Mouse (Mus musculus) embryonic facial prominence, embryonic 15.5 days (tissue): ENCODE results near the gene Prmt9. TPM values are rescaled to one million over a fixed set of nuclear protein-coding genes. Genes with fewer than 3 reads are reported as not detected.

ENCODE experiments used
- ATAC-seq: fragments of 200-750 bp; cut with Nextera tagmentation; 2 replicates; pipeline ENCODE4 v1.8.0; 2017; ENCODE audit warnings: low read depth, moderate TSS enrichment; ENCODE audit not compliant: insufficient number of reproducible peaks, low FRiP score, low TSS enrichment
- H3K27ac ChIP-seq: fragments of 300-500 bp; sonication (generic); replicated peaks from 2 replicates; pipeline ENCODE4 v1.5.1; 2015; ENCODE audit warnings: mild to moderate bottlenecking, inconsistent platforms
- H3K27me3 ChIP-seq: fragments of 300-500 bp; sonication (generic); 2 replicates; pipeline ENCODE4 v1.6.1; 2015; ENCODE audit warnings: inconsistent platforms
- H3K36me3 ChIP-seq: fragments of 300-500 bp; sonication (generic); 2 replicates; pipeline ENCODE4 v1.6.1; 2015; ENCODE audit warnings: mild to moderate bottlenecking, inconsistent platforms
- H3K4me1 ChIP-seq: fragments of 300-500 bp; sonication (generic); 2 replicates; pipeline ENCODE4 v1.6.1; 2015; ENCODE audit warnings: inconsistent platforms
- H3K4me2 ChIP-seq: fragments of 300-500 bp; sonication (generic); replicated peaks from 2 replicates; pipeline ENCODE4 v1.6.1; 2015; ENCODE audit warnings: mild to moderate bottlenecking, inconsistent platforms
- H3K4me3 ChIP-seq: fragments of 300-500 bp; sonication (generic); replicated peaks from 2 replicates; pipeline ENCODE4 v1.5.1; 2015; ENCODE audit warnings: mild to moderate bottlenecking, inconsistent platforms
- H3K9ac ChIP-seq: fragments of 300-500 bp; sonication (generic); 2 replicates; pipeline ENCODE4 v1.6.1; 2015; ENCODE audit warnings: inconsistent platforms
- H3K9me3 ChIP-seq: fragments of 300-500 bp; sonication (generic); replicated peaks from 2 replicates; pipeline ENCODE4 v1.6.1; 2016; ENCODE audit warnings: inconsistent platforms
- WGBS: fragments of 180-500 bp; shearing (Covaris S2); methylation state at CpG from one replicate; pipeline ENCODE4 v1.1.7; 2015; 5-methylcytosine and 5-hydroxymethylcytosine counted together
- polyA plus RNA-seq: library from polyadenylated mRNA; unstranded; fragments of >200 nt; fragmentation: Nextera tagmentation; extraction: Ambion mirVana; gene quantifications from 2 replicates; pipeline ENCODE4 v1.2.1, GENCODE M21; 2015

The Prmt9 gene
- polyA plus RNA-seq, 1 experiment from 2014 or later = 20.3 TPM

GRCm38 (mm10) chr8:77535026-77535595 is 14.1 kb upstream of the Prmt9 start:
- no peaks in the 10 kb centered on the region for H3K4me1 ChIP-seq
- no peaks in the 10 kb centered on the region for H3K36me3 ChIP-seq
- H3K27me3 ChIP-seq = no peaks in the 10 kb centered on the region
- no peak overlapping the region for H3K4me3 ChIP-seq
- no peak overlapping the region for H3K27ac ChIP-seq
- no peak overlapping the region for H3K4me2 ChIP-seq
- H3K9me3 ChIP-seq = no peaks in the 10 kb centered on the region
- 76% methylated on average over 5 of the region's 5 CpGs for WGBS
- H3K9ac ChIP-seq = no peak overlapping the region
- 0 out of 2 replicates have a peak, but pooled peaks have one; percentile 34 for ATAC-seq

GRCm38 (mm10) chr8:77536821-77537220 is 12.4 kb upstream of the Prmt9 start:
- no peaks in the 10 kb centered on the region for H3K27me3 ChIP-seq
- no peak overlapping the region for H3K4me3 ChIP-seq
- no peak for ATAC-seq
- WGBS = 70% methylated on average over 12 of the region's 12 CpGs
- no peak overlapping the region for H3K9ac ChIP-seq
- no peaks in the 10 kb centered on the region for H3K4me1 ChIP-seq
- H3K4me2 ChIP-seq = no peak overlapping the region
- H3K9me3 ChIP-seq = no peaks in the 10 kb centered on the region
- no peak overlapping the region for H3K27ac ChIP-seq
- no peaks in the 10 kb centered on the region for H3K36me3 ChIP-seq

- Histone ChIP-seq H3K4me3 (no peak overlapping the region), H3K4me2 (no peak overlapping the region), H3K9ac (no peak overlapping the region), H3K27me3 (no peaks in the 10 kb centered on the region), H3K4me1 (no peaks in the 10 kb centered on the region), H3K27ac (no peak overlapping the region), H3K36me3 (no peaks in the 10 kb centered on the region), H3K9me3 (no peaks in the 10 kb centered on the region)
- WGBS = 100% methylated on average over 1 of the region's 1 CpGs
- ATAC-seq = no peak
Measured at GRCm38 (mm10) chr8:77538256-77538655, 10.9 kb upstream of the Prmt9 start.

- Histone ChIP-seq H3K27ac (no peak overlapping the region), H3K9ac (no peak overlapping the region), H3K27me3 (no peaks in the 10 kb centered on the region), H3K4me3 (no peak overlapping the region), H3K9me3 (no peaks in the 10 kb centered on the region), H3K4me2 (no peak overlapping the region), H3K36me3 (no peaks in the 10 kb centered on the region), H3K4me1 (no peaks in the 10 kb centered on the region)
- WGBS = 85% methylated on average over 6 of the region's 6 CpGs
- no peak for ATAC-seq
Measured at GRCm38 (mm10) chr8:77543152-77543777, 5.9 kb upstream of the Prmt9 start.

- 58% methylated on average over 3 of the region's 3 CpGs for WGBS
- Histone ChIP-seq H3K27me3 (no peaks in the 10 kb centered on the region), H3K36me3 (no peaks in the 10 kb centered on the region), H3K4me1 (no peaks in the 10 kb centered on the region), H3K9me3 (no peaks in the 10 kb centered on the region), H3K27ac (no peak overlapping the region), H3K9ac (no peak overlapping the region), H3K4me3 (no peak overlapping the region), H3K4me2 (no peak overlapping the region)
- no peak for ATAC-seq
Measured at GRCm38 (mm10) chr8:77544428-77544827, 4.8 kb upstream of the Prmt9 start.

GRCm38 (mm10) chr8:77545616-77546015 is 3.6 kb upstream of the Prmt9 start:
- ATAC-seq = no peak
- Histone ChIP-seq H3K4me3 (no peak overlapping the region), H3K4me2 (no peak overlapping the region), H3K27me3 (no peaks in the 10 kb centered on the region), H3K27ac (no peak overlapping the region), H3K9me3 (no peaks in the 10 kb centered on the region), H3K9ac (no peak overlapping the region), H3K36me3 (no peaks in the 10 kb centered on the region), H3K4me1 (0 out of 2 replicates have a peak, but pooled peaks cover under 1% of the 10 kb centered on the region)
- 87% methylated on average over 4 of the region's 4 CpGs for WGBS

- WGBS = 9% methylated on average over 7 of the region's 7 CpGs
- H3K27ac ChIP-seq = peak overlapping the region; percentile 84; the same call in 1 of the 2 replicates
Measured at GRCm38 (mm10) chr8:77549881-77550580, 834 bp downstream of the Prmt9 start.

GRCm38 (mm10) chr8:77552491-77552890 is 3.3 kb downstream of the Prmt9 start:
- no peak for ATAC-seq
- peaks cover 47% of the 10 kb centered on the region for H3K36me3 ChIP-seq
- H3K4me3 ChIP-seq = no peak overlapping the region
- no peaks in the 10 kb centered on the region for H3K27me3 ChIP-seq
- H3K9me3 ChIP-seq = no peaks in the 10 kb centered on the region
- H3K9ac ChIP-seq = no peak overlapping the region
- WGBS = 95% methylated on average over 3 of the region's 3 CpGs
- 0 out of 2 replicates have a peak, but pooled peaks cover 6% of the 10 kb centered on the region for H3K4me1 ChIP-seq
- no peak overlapping the region for H3K4me2 ChIP-seq
- H3K27ac ChIP-seq = no peak overlapping the region

More at GRCm38 (mm10) chr8:77549881-77550580, 834 bp downstream of the Prmt9 start:
- H3K27me3 ChIP-seq = no peaks in the 10 kb centered on the region
- 0 out of 2 replicates have a peak, but pooled peaks cover 6% of the 10 kb centered on the region for H3K4me1 ChIP-seq
- peak overlapping the region; percentile 84 for H3K9ac ChIP-seq
- H3K36me3 ChIP-seq = peaks cover 26% of the 10 kb centered on the region
- peak overlapping the region; percentile 65 for H3K4me3 ChIP-seq
- no peak for ATAC-seq
- H3K4me2 ChIP-seq = peak overlapping the region; percentile 63
- no peaks in the 10 kb centered on the region for H3K9me3 ChIP-seq

- WGBS = 93% methylated on average over 3 of the region's 3 CpGs
Measured at GRCm38 (mm10) chr8:77561441-77561840, 12.2 kb downstream of the Prmt9 start.

GRCm38 (mm10) chr8:77574229-77574628 is 25.0 kb downstream of the Prmt9 start:
- no peak overlapping the region for H3K4me3 ChIP-seq
- H3K27ac ChIP-seq = no peak overlapping the region
- H3K27me3 ChIP-seq = no peaks in the 10 kb centered on the region
- ATAC-seq = no peak
- no peaks in the 10 kb centered on the region for H3K4me1 ChIP-seq
- H3K4me2 ChIP-seq = no peak overlapping the region
- H3K9me3 ChIP-seq = no peaks in the 10 kb centered on the region
- WGBS = 86% methylated on average over 5 of the region's 5 CpGs
- peaks cover 41% of the 10 kb centered on the region for H3K36me3 ChIP-seq
- no peak overlapping the region for H3K9ac ChIP-seq

More at GRCm38 (mm10) chr8:77561441-77561840, 12.2 kb downstream of the Prmt9 start:
- ATAC-seq = no peak
- Histone ChIP-seq H3K27ac (no peak overlapping the region), H3K36me3 (peaks cover 73% of the 10 kb centered on the region), H3K9ac (no peak overlapping the region), H3K4me3 (no peak overlapping the region), H3K9me3 (no peaks in the 10 kb centered on the region), H3K4me1 (no peaks in the 10 kb centered on the region), H3K27me3 (no peaks in the 10 kb centered on the region), H3K4me2 (no peak overlapping the region)

GRCm38 (mm10) chr8:77577674-77578073 is 28.5 kb downstream of the Prmt9 start:
- Histone ChIP-seq H3K36me3 (peaks cover 59% of the 10 kb centered on the region), H3K27me3 (no peaks in the 10 kb centered on the region), H3K4me1 (no peaks in the 10 kb centered on the region), H3K4me2 (no peak overlapping the region), H3K4me3 (no peak overlapping the region), H3K27ac (no peak overlapping the region), H3K9me3 (no peaks in the 10 kb centered on the region), H3K9ac (no peak overlapping the region)
- WGBS = 89% methylated on average over 7 of the region's 7 CpGs
- no peak for ATAC-seq
